Mouse (Mus musculus): Measurements from ENCODE around the gene Rangrf.
"Not testable (repeated sequence)": the region's sequence is repeated elsewhere in the genome, so short reads cannot be mapped to it uniquely, and the experiment has no call there.

The Rangrf gene

GRCm38 (mm10) chr11:68975085-68975484, at the start of gene Rangrf:
Gene Rangrf (minus strand): TSS chr11:68975185.
- in situ Hi-C loops (cut with MboI, MseI) = no loop called here

GRCm38 (mm10) chr11:69020691-69021090, 45.7 kb upstream of the Rangrf start:
- in situ Hi-C loops (cut with MboI, MseI) = no loop called here

GRCm38 (mm10) chr11:69016755-69017154, 41.8 kb upstream of the Rangrf start:
- in situ Hi-C loops (cut with MboI, MseI) = no loop called here

- in situ Hi-C loops (cut with MboI, MseI) = no loop called here
Observed at GRCm38 (mm10) chr11:69015644-69016441, 40.9 kb upstream of the Rangrf start, which contains the start of gene Ctc1. Gene Ctc1 (plus strand): TSS chr11:69015911.

GRCm38 (mm10) chr11:69012071-69012601, 37.2 kb upstream of the Rangrf start:
- in situ Hi-C loops (cut with MboI, MseI) = no loop called here

GRCm38 (mm10) chr11:69011445-69011844, 36.5 kb upstream of the Rangrf start:
- in situ Hi-C loops (cut with MboI, MseI) = not testable (repeated sequence)

- in situ Hi-C loops (cut with MboI, MseI) = no loop called here
Observed at GRCm38 (mm10) chr11:69010400-69011323, 35.7 kb upstream of the Rangrf start.

GRCm38 (mm10) chr11:69009508-69009907, 34.5 kb upstream of the Rangrf start:
- in situ Hi-C loops (cut with MboI, MseI) = no loop called here

GRCm38 (mm10) chr11:69008182-69009121, 33.5 kb upstream of the Rangrf start, which contains the start of gene Pfas:
Gene Pfas (minus strand): TSS chr11:69008460.
- in situ Hi-C loops (cut with MboI, MseI) = no loop called here

GRCm38 (mm10) chr11:69006575-69006974, 31.6 kb upstream of the Rangrf start:
- in situ Hi-C loops (cut with MboI, MseI) = not testable (repeated sequence)

- in situ Hi-C loops (cut with MboI, MseI) = no loop called here
Observed at GRCm38 (mm10) chr11:69005193-69005592, 30.2 kb upstream of the Rangrf start.

- in situ Hi-C loops (cut with MboI, MseI) = no loop called here
Observed at GRCm38 (mm10) chr11:69003592-69003991, 28.6 kb upstream of the Rangrf start.

GRCm38 (mm10) chr11:69002782-69003181, 27.8 kb upstream of the Rangrf start:
- in situ Hi-C loops (cut with MboI, MseI) = not testable (repeated sequence)

- in situ Hi-C loops (cut with MboI, MseI) = no loop called here
Observed at GRCm38 (mm10) chr11:68997080-68997479, 22.1 kb upstream of the Rangrf start.

GRCm38 (mm10) chr11:68994377-68994776, 19.4 kb upstream of the Rangrf start:
- in situ Hi-C loops (cut with MboI, MseI) = no loop called here

- in situ Hi-C loops (cut with MboI, MseI) = no loop called here
Observed at GRCm38 (mm10) chr11:68993122-68993521, 18.1 kb upstream of the Rangrf start.

- in situ Hi-C loops (cut with MboI, MseI) = loop anchor here (5.0 kb wide), 1 partner anchor 81 kb away; no protein-coding TSS in a partner anchor
Observed at GRCm38 (mm10) chr11:68988341-68988740, 13.4 kb upstream of the Rangrf start.

GRCm38 (mm10) chr11:68987365-68987882, 12.4 kb upstream of the Rangrf start:
- in situ Hi-C loops (cut with MboI, MseI) = loop anchor here (5.0 kb wide), 1 partner anchor 80 kb away; no protein-coding TSS in a partner anchor

GRCm38 (mm10) chr11:68982639-68983369, 7.8 kb upstream of the Rangrf start:
- in situ Hi-C loops (cut with MboI, MseI) = no loop called here

- in situ Hi-C loops (cut with MboI, MseI) = no loop called here
Observed at GRCm38 (mm10) chr11:68980919-68981318, 5.9 kb upstream of the Rangrf start.
